Mouse (Mus musculus) bone marrow macrophage, adult 2 months (primary cell): ENCODE measurements at regions not wholly inside any gene's neighbourhood (a gene's known extent, or its start where the extent isn't known, plus 50 kb on each side); places are given as distances from the start of the nearest gene placed in this dataset.

Experiments used
- CTCF ChIP-seq: IDR thresholded peaks from 2 replicates; pipeline ENCODE4 v1.5.1; 2012; ENCODE audit warnings: low read depth, mild to moderate bottlenecking, low read length, moderate library complexity
- POLR2A ChIP-seq: IDR thresholded peaks from 2 replicates; pipeline ENCODE4 v1.6.1; 2012; ENCODE audit warnings: mild to moderate bottlenecking, low read depth, low read length, borderline replicate concordance

DNA sequence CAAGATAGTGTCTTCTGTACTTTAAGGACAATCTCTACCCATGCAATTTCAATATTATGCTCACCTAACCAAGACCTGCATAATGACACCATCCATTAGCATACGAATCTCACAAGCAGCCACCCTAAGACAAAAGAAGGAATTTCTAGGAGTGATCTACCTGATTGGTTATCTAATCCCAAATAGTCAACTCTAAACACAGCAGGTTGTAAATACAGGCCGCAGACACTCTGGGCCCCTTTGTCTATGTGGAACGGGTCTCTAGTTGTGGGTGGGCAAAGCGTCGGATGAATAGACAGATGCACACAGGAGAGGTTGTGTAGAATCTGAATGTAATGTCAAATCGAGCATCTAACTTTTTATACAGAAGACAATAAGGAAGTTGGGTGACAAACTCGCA, 91.0 kb upstream of the Spef2 start:
- TF ChIP-seq POLR2A, result no peak
- TF ChIP-seq CTCF, result no peak
